Mouse (Mus musculus) heart, embryonic 11.5 days (tissue): Measurements from ENCODE around the gene Draxin. TPM values are rescaled to one million over a fixed set of nuclear protein-coding genes. Genes with fewer than 3 reads are reported as not detected.

ENCODE experiments used
- ATAC-seq: fragments of 200-750 bp; cut with Nextera tagmentation; replicated peaks from 2 replicates; pipeline ENCODE4 v1.8.0; 2017; ENCODE audit warnings: moderate library complexity; ENCODE audit not compliant: insufficient number of reproducible peaks, low FRiP score, low TSS enrichment
- H3K27ac ChIP-seq: fragments of 300-500 bp; sonication (generic); 2 replicates; pipeline ENCODE4 v1.5.1; 2014; ENCODE audit warnings: mild to moderate bottlenecking, low read depth, low read length
- H3K27me3 ChIP-seq: fragments of 300-500 bp; sonication (generic); 2 replicates; pipeline ENCODE4 v1.6.1; 2014; ENCODE audit warnings: mild to moderate bottlenecking, low read length, mixed read lengths; ENCODE audit not compliant: control insufficient read depth, insufficient read depth
- H3K36me3 ChIP-seq: fragments of 300-500 bp; sonication (generic); 2 replicates; pipeline ENCODE4 v1.6.1; 2014; ENCODE audit warnings: mild to moderate bottlenecking, low read length, moderate library complexity, mixed read lengths; ENCODE audit not compliant: control insufficient read depth, insufficient read depth
- H3K4me1 ChIP-seq: fragments of 300-500 bp; sonication (generic); 2 replicates; pipeline ENCODE4 v1.6.1; 2014; ENCODE audit warnings: low read length; ENCODE audit not compliant: control insufficient read depth, insufficient read depth
- H3K4me2 ChIP-seq: fragments of 300-500 bp; sonication (generic); 2 replicates; pipeline ENCODE4 v1.6.1; 2014; ENCODE audit warnings: mild to moderate bottlenecking, moderate library complexity
- H3K4me3 ChIP-seq: fragments of 300-500 bp; sonication (generic); 2 replicates; pipeline ENCODE4 v1.5.1; 2014; ENCODE audit warnings: low read depth, low read length
- H3K9ac ChIP-seq: fragments of 300-500 bp; sonication (generic); 2 replicates; pipeline ENCODE4 v1.6.1; 2014; ENCODE audit warnings: mild to moderate bottlenecking, low read depth, low read length, moderate library complexity
- H3K9me3 ChIP-seq: fragments of 300-500 bp; sonication (generic); replicated peaks from 2 replicates; pipeline ENCODE4 v1.6.1; 2016; ENCODE audit warnings: low read length; ENCODE audit not compliant: control insufficient read depth
- WGBS: fragments of 180-500 bp; shearing (Covaris S2); extraction: QIAGEN DNeasy Blood & Tissue Kit; methylation state at CpG from one replicate; pipeline ENCODE4 v1.1.7; 2014; ENCODE audit not compliant: insufficient replicate concordance; 5-methylcytosine and 5-hydroxymethylcytosine counted together
- polyA plus RNA-seq: library from polyadenylated mRNA; unstranded; fragments of >200 nt; fragmentation: Nextera tagmentation; extraction: Ambion mirVana; gene quantifications from 2 replicates; pipeline ENCODE4 v1.2.1, GENCODE M21; 2014

Draxin gene
- polyA plus RNA-seq, 1 experiment from 2014 or later, result 0.16 TPM

GRCm38 (mm10) chr4:148098666-148099065, 31.8 kb downstream of the Draxin start:
- H3K4me1 ChIP-seq, result peaks cover 6% of the 10 kb centered on the region; the same call in 1 of the 2 replicates
- no peak overlapping the region for H3K4me2 ChIP-seq
- H3K27me3 ChIP-seq, result 0 out of 2 replicates have a peak, but pooled peaks cover 5% of the 10 kb centered on the region
- no peak overlapping the region for H3K27ac ChIP-seq
- no peak overlapping the region for H3K9ac ChIP-seq
- ATAC-seq, result no peak
- no peak overlapping the region for H3K4me3 ChIP-seq
- no peaks in the 10 kb centered on the region for H3K36me3 ChIP-seq
- no peaks in the 10 kb centered on the region for H3K9me3 ChIP-seq
- 61% methylated on average over 3 of the region's 3 CpGs for WGBS

- no peak overlapping the region for H3K4me3 ChIP-seq
- no peaks in the 10 kb centered on the region for H3K36me3 ChIP-seq
- H3K27ac ChIP-seq, result no peak overlapping the region
- peaks cover 6% of the 10 kb centered on the region; the same call in 1 of the 2 replicates for H3K4me1 ChIP-seq
- ATAC-seq, result no peak
- H3K9ac ChIP-seq, result no peak overlapping the region
- H3K9me3 ChIP-seq, result no peaks in the 10 kb centered on the region
- no peak overlapping the region for H3K4me2 ChIP-seq
- 0 out of 2 replicates have a peak, but pooled peaks cover 5% of the 10 kb centered on the region for H3K27me3 ChIP-seq
- WGBS, result 83% methylated on average over 2 of the region's 2 CpGs
These were observed 32.6 kb downstream of the Draxin start for GRCm38 (mm10) chr4:148097936-148098335.

DNA sequence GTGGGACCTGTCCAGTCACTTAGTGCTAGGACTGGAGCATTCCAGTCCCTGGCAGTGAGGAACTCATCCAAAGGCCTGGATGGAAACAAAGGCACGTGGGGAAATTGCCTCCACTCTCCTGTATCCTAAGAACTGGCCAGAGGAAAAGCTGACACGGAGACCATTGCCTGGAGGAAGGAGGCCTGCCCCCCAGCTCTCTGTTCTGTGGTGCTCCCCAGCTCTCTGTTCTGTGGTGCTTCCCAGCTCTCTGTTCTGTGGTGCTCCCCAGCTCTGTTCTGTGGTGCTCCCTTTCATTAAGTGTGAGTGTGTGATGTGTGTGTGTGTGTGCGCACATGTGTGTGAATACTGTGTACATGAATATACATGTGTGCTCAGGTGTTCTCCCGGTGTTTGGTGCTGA, 35.4 kb downstream of the Draxin start:
- Histone ChIP-seq H3K27ac (no peak overlapping the region), H3K36me3 (no peaks in the 10 kb centered on the region), H3K4me1 (0 out of 2 replicates have a peak, but pooled peaks cover 3% of the 10 kb centered on the region), H3K4me2 (no peak overlapping the region), H3K9ac (no peak overlapping the region), H3K27me3 (no peaks in the 10 kb centered on the region), H3K9me3 (no peaks in the 10 kb centered on the region), H3K4me3 (no peak overlapping the region)
- WGBS, result 75% methylated on average over 4 of the region's 4 CpGs
- no peak for ATAC-seq

DNA sequence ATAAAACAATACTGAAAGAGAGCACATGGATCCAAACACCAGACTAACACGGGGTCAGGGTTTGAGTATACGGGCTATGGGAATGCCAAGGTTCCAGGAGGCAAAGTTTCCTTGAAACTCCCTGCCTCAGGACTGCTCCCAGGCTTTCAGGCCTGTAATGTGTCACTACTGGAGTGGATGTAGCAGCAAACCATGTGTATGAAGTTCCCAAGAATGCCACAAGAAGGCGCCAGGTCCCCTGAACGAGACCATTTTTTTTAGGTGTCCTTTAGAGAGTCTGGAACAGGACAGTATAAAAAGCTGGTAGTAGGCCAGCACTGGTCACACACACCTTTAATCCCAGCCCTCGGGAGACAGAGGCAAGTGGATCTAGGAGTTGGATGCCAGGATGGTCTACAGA, 36.3 kb downstream of the Draxin start:
- Histone ChIP-seq H3K27me3 (no peaks in the 10 kb centered on the region), H3K4me2 (no peak overlapping the region), H3K9ac (no peak overlapping the region), H3K27ac (no peak overlapping the region), H3K4me3 (no peak overlapping the region), H3K9me3 (no peaks in the 10 kb centered on the region), H3K36me3 (no peaks in the 10 kb centered on the region), H3K4me1 (0 out of 2 replicates have a peak, but pooled peaks cover 3% of the 10 kb centered on the region)
- ATAC-seq, result no peak
- WGBS, result 82% methylated on average over 5 of the region's 5 CpGs

DNA sequence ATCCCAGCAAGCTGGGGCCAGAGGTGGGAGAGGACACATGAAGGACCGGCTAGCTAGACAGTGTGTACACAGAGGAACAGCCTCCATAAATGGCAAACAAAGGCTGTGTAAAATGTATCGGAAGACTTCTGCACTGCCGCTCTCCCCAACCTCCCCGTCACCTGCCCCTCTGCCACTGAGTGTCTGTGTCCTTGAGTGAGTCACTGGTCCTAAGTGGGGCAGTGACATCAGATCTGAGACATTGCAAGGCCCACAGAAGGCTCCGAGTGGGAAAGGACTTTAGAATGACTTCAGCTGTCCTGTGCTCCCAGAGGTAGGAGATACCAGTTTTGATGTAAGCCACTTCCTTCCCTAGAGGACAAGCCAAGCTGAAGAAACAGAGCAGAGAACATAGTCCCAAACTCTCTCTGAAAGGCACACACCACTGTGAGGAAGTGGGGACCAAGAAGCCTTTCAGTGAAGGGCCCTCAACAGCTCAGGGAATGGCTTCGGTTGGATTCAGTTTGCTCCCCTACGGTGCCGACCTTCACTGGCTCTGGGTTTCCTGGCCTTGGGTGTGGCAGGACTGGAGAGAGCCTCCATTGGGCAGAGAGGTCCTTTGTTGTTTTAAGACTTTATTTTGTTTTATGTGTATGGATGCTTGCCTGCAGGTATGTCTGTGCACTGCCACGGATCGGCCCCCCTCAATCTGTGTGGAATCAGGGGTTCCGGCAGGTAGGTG, 37.8 kb downstream of the Draxin start:
- WGBS, result 82% methylated on average over 11 of the region's 11 CpGs
- H3K4me2 ChIP-seq, result no peak overlapping the region
- no peak overlapping the region for H3K9ac ChIP-seq
- H3K36me3 ChIP-seq, result no peaks in the 10 kb centered on the region
- ATAC-seq, result no peak
- H3K4me3 ChIP-seq, result no peak overlapping the region
- 0 out of 2 replicates have a peak, but pooled peaks cover 6% of the 10 kb centered on the region for H3K4me1 ChIP-seq
- no peak overlapping the region for H3K27ac ChIP-seq
- H3K9me3 ChIP-seq, result no peaks in the 10 kb centered on the region
- no peaks in the 10 kb centered on the region for H3K27me3 ChIP-seq

DNA sequence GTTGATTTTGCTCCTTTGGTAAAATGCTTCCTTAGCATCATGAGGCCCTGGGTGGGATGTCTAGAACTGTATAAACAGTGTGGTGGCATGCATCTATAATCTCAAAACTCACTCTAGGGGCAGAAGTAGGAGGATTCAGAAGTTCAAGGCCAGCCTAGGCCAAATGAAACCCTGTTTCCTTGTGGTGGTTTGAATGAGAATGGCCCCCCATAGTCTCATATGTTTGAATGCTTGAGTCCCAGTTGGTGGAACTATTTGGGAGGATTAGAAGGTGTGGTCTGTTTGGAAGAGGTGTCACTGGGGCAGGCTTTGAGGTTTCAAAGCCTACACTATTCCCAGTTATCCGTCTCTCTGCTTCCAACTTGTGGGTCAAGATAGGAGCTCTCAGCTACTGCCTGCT, 39.3 kb downstream of the Draxin start:
- WGBS, result 88% methylated on average over 1 of the region's 1 CpGs
- no peaks in the 10 kb centered on the region for H3K36me3 ChIP-seq
- no peak overlapping the region for H3K4me2 ChIP-seq
- no peak for ATAC-seq
- no peaks in the 10 kb centered on the region for H3K9me3 ChIP-seq
- H3K4me3 ChIP-seq, result no peak overlapping the region
- H3K9ac ChIP-seq, result no peak overlapping the region
- peaks cover 6% of the 10 kb centered on the region; the same call in 1 of the 2 replicates for H3K4me1 ChIP-seq
- no peak overlapping the region for H3K27ac ChIP-seq
- H3K27me3 ChIP-seq, result no peaks in the 10 kb centered on the region

DNA sequence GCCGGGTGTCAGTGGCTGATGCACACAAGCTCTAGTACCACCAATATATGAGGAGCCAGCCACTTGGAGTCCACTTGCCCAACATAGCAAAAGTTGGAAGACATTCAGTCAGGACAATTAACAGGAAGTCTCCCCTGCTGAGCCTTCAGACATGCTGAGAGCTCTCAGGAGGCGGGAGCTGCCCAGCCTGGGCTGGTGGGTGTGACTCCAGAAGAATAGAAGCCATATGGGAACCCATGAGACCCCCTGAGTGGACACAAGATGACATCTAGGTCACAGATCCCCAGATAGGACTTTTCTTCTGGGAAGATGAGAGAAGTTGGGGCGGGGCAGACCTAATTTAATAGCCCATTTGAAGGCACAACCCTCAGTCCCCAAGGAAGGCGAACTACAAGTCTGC, 41.3 kb downstream of the Draxin start:
- Histone ChIP-seq H3K4me3 (no peak overlapping the region), H3K27me3 (no peaks in the 10 kb centered on the region), H3K27ac (no peak overlapping the region), H3K4me1 (peaks cover 14% of the 10 kb centered on the region), H3K4me2 (no peak overlapping the region), H3K9ac (no peak overlapping the region), H3K36me3 (no peaks in the 10 kb centered on the region), H3K9me3 (no peaks in the 10 kb centered on the region)
- no peak for ATAC-seq
- WGBS, result 63% methylated on average over 4 of the region's 4 CpGs

DNA sequence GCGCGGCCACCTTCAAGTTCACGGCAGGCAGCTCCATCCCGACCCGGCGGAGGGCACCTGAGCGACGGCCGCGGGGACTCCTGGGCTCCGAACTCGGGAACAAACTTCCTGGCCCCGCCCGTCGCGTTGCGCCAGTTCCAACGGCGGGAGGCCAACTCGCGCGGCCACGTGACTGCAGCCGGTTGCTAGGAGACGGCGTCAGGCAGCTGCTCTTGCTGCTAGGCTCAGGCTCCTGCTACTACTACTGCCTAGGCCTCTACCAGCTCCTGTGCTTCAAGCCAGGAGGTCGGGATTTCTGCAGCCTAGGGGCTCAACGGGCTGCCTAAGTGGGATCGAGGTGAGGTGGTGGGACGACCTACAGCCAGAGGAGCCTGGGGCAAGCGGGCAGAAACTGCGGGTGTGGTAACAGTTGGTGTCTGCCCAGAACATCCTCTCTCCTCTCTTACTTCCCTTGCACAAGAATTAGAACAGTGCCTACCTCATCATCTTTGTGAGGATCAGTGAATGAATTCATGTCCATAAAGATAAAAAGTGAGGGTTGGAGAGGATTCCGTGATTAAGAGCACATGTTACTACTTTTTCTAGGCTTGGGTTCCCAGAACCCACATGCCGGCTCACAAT, 42.5 kb downstream of the Draxin start, which contains the start of gene Agtrap:
Gene Agtrap, minus strand, starts transcription at position 125 of the 621 bp plus-strand sequence.
- WGBS, result 6% methylated on average over 34 of the region's 34 CpGs
- peak; percentile 90 for ATAC-seq
- Histone ChIP-seq H3K4me1 (peaks cover 26% of the 10 kb centered on the region), H3K9me3 (no peaks in the 10 kb centered on the region), H3K27me3 (no peaks in the 10 kb centered on the region), H3K36me3 (no peaks in the 10 kb centered on the region), H3K4me3 (peak within 1 kb of the TSS; percentile 76), H3K9ac (peak within 1 kb of the TSS; percentile 80), H3K4me2 (peak within 1 kb of the TSS; percentile 81), H3K27ac (peak within 1 kb of the TSS; percentile 35; the same call in 1 of the 2 replicates)
